Mouse (Mus musculus): ENCODE results near the gene Arl5c.

The Arl5c gene

GRCm38 (mm10) chr11:97995564-97996288, at the start of gene Arl5c:
Gene Arl5c, minus strand, starts transcription at chr11:97996181.
- DNase-seq (ENCODE audit: low spot score) = peak; percentile 81

- DNase-seq (ENCODE audit: low spot score) = no peak
Measured at GRCm38 (mm10) chr11:98045596-98045995, 49.6 kb upstream of the Arl5c start.

GRCm38 (mm10) chr11:98044074-98044473, 48.1 kb upstream of the Arl5c start:
- no peak for DNase-seq (ENCODE audit: low spot score)

GRCm38 (mm10) chr11:98042741-98043140, 46.8 kb upstream of the Arl5c start:
- no peak for DNase-seq (ENCODE audit: low spot score)

- no peak for DNase-seq (ENCODE audit: low spot score)
Measured at GRCm38 (mm10) chr11:98040975-98041374, 45.0 kb upstream of the Arl5c start.

GRCm38 (mm10) chr11:98037871-98038270, 41.9 kb upstream of the Arl5c start:
- DNase-seq (ENCODE audit: low spot score) = no peak

GRCm38 (mm10) chr11:98035977-98036377, 40.0 kb upstream of the Arl5c start:
- no peak for DNase-seq (ENCODE audit: low spot score)

GRCm38 (mm10) chr11:98034840-98035239, 38.9 kb upstream of the Arl5c start:
- no peak for DNase-seq (ENCODE audit: low spot score)

GRCm38 (mm10) chr11:98034061-98034460, 38.1 kb upstream of the Arl5c start:
- DNase-seq (ENCODE audit: low spot score) = no peak

- DNase-seq (ENCODE audit: low spot score) = peak; percentile 64
Measured at GRCm38 (mm10) chr11:98031443-98031770, 35.4 kb upstream of the Arl5c start.

GRCm38 (mm10) chr11:98030701-98031442, 34.9 kb upstream of the Arl5c start:
- DNase-seq (ENCODE audit: low spot score) = no peak

GRCm38 (mm10) chr11:98027785-98028184, 31.8 kb upstream of the Arl5c start:
- DNase-seq (ENCODE audit: low spot score) = no peak

- DNase-seq (ENCODE audit: low spot score) = peak; percentile 63
Measured at GRCm38 (mm10) chr11:98027297-98027688, 31.3 kb upstream of the Arl5c start.

GRCm38 (mm10) chr11:98026570-98027296, 30.8 kb upstream of the Arl5c start, which contains the start of gene Rpl19:
Gene Rpl19, plus strand, starts transcription at chr11:98026710.
- peak; percentile 86 for DNase-seq (ENCODE audit: low spot score)

GRCm38 (mm10) chr11:98026248-98026569, 30.2 kb upstream of the Arl5c start:
- DNase-seq (ENCODE audit: low spot score) = no peak

- no peak for DNase-seq (ENCODE audit: low spot score)
Measured at GRCm38 (mm10) chr11:98024516-98024915, 28.5 kb upstream of the Arl5c start.

GRCm38 (mm10) chr11:98022555-98023371, 26.8 kb upstream of the Arl5c start, which contains the start of gene Cacnb1:
Gene Cacnb1, minus strand, starts transcription at chr11:98023034.
- DNase-seq (ENCODE audit: low spot score) = peak; percentile 24

- DNase-seq (ENCODE audit: low spot score) = no peak
Measured at GRCm38 (mm10) chr11:98022253-98022554, 26.2 kb upstream of the Arl5c start.

- DNase-seq (ENCODE audit: low spot score) = no peak
Measured at GRCm38 (mm10) chr11:98021565-98022252, 25.7 kb upstream of the Arl5c start.

GRCm38 (mm10) chr11:98021118-98021517, 25.1 kb upstream of the Arl5c start:
- no peak for DNase-seq (ENCODE audit: low spot score)

- DNase-seq (ENCODE audit: low spot score) = no peak
Measured at GRCm38 (mm10) chr11:98020710-98021109, 24.7 kb upstream of the Arl5c start.

Measured in T-cell, adult 2 months (primary cell).